Mouse (Mus musculus): ENCODE results near the gene Zfp748. TPM values are rescaled to one million over a fixed set of nuclear protein-coding genes. Genes with fewer than 3 reads are reported as not detected.

Zfp748 gene
- polyA plus RNA-seq, 1 experiment from 2014 or later = 7.1 TPM

DNA sequence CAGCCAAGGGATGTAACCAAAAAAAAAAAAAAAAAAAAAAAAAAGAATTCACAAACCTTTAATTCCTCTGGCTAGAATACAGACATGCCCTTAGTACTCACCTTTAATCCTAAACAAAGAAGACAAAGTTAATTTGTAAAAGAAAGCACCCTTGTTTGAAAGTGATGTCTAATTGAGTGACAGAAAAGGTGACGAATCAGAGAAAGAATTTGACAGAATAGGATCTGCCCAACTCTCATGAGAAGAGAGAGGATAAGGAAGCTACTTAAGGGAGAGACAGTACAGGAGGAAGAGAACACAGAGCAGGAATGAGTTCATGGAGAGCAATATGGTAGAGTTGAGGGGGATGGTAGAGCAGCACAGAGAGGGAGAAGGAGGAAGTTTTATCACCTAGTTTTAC is 58.0 kb downstream of the Zfp748 start:
- Histone ChIP-seq H3K36me3 (ENCODE audit: control insufficient read depth, insufficient read depth) (peaks cover 45% of the 10 kb centered on the region), H3K27me3 (ENCODE audit: control insufficient read depth, insufficient read depth, low read length) (no peaks in the 10 kb centered on the region), H3K4me3 (ENCODE audit: low read length) (no peak overlapping the region), H3K9ac (ENCODE audit: low read length) (no peak overlapping the region), H3K27ac (ENCODE audit: low read length) (no peak overlapping the region), H3K4me1 (ENCODE audit: control insufficient read depth, insufficient read depth, low read length) (peaks cover 7% of the 10 kb centered on the region), H3K9me3 (replicated peaks; ENCODE audit: control insufficient read depth, low read length) (peaks cover 22% of the 10 kb centered on the region), H3K4me2 (ENCODE audit: low read depth, low read length) (no peak overlapping the region)
- no peak for ATAC-seq (replicated peaks; ENCODE audit: extremely low read depth, insufficient read depth, low FRiP score)
- WGBS = 93% methylated on average over 1 of the region's 1 CpGs

Other genes starting within 250 kb of the Zfp748 start
- 0.94 and 1.3 TPM in 2 replicates for gene Zfp457, start 247.3 kb downstream of the Zfp748 start, polyA plus RNA-seq (2015; fragmentation: Nextera tagmentation; extraction: Ambion mirVana)
- 1.8 TPM in 2 replicates for gene Zfp595, start 221.3 kb downstream of the Zfp748 start, polyA plus RNA-seq (2015; fragmentation: Nextera tagmentation; extraction: Ambion mirVana)
- 0.83 TPM in 1 of 2 replicates, not detected in the other for gene Gm28044, start 193.3 kb downstream of the Zfp748 start, polyA plus RNA-seq (2015; fragmentation: Nextera tagmentation; extraction: Ambion mirVana)
- 0.60 and 0.72 TPM in 2 replicates for gene Zfp953, start 193.2 kb downstream of the Zfp748 start, polyA plus RNA-seq (2015; fragmentation: Nextera tagmentation; extraction: Ambion mirVana)
- gene Gm28041, start 178.1 kb downstream of the Zfp748 start, polyA plus RNA-seq (2015; fragmentation: Nextera tagmentation; extraction: Ambion mirVana) = 0.71 TPM in 1 of 2 replicates, not detected in the other
- 1.0 and 1.7 TPM in 2 replicates for gene Zfp456, start 178.0 kb downstream of the Zfp748 start, polyA plus RNA-seq (2015; fragmentation: Nextera tagmentation; extraction: Ambion mirVana)
- gene Zfp429, start 154.0 kb downstream of the Zfp748 start, polyA plus RNA-seq (2015; fragmentation: Nextera tagmentation; extraction: Ambion mirVana) = 4.7 and 5.8 TPM in 2 replicates
- 0.56 and 0.59 TPM in 2 replicates for gene Zfp459, start 132.4 kb downstream of the Zfp748 start, polyA plus RNA-seq (2015; fragmentation: Nextera tagmentation; extraction: Ambion mirVana)
- 5.5 and 6.0 TPM in 2 replicates for gene Zfp874a, start 102.2 kb downstream of the Zfp748 start, polyA plus RNA-seq (2015; fragmentation: Nextera tagmentation; extraction: Ambion mirVana)
- gene Zfp874b, start 69.6 kb downstream of the Zfp748 start, polyA plus RNA-seq (2015; fragmentation: Nextera tagmentation; extraction: Ambion mirVana) = 2.1 and 2.8 TPM in 2 replicates
- gene Zfp58, start 53.3 kb downstream of the Zfp748 start, polyA plus RNA-seq (2015; fragmentation: Nextera tagmentation; extraction: Ambion mirVana) = 8.9 TPM in 2 replicates
- not detected in 2 replicates for gene Gm26965, start 27.7 kb downstream of the Zfp748 start, polyA plus RNA-seq (2015; fragmentation: Nextera tagmentation; extraction: Ambion mirVana)
- gene Zfp87, start 27.7 kb downstream of the Zfp748 start, polyA plus RNA-seq (2015; fragmentation: Nextera tagmentation; extraction: Ambion mirVana) = 16.8 and 18.2 TPM in 2 replicates
- gene Zfp729b, start 55.9 kb upstream of the Zfp748 start, polyA plus RNA-seq (2015; fragmentation: Nextera tagmentation; extraction: Ambion mirVana) = 2.6 and 2.7 TPM in 2 replicates
- gene Gm49345, start 83.9 kb upstream of the Zfp748 start, polyA plus RNA-seq (2015; fragmentation: Nextera tagmentation; extraction: Ambion mirVana) = not detected in 2 replicates
- 1.6 TPM in 2 replicates for gene Zfp729a, start 84.0 kb upstream of the Zfp748 start, polyA plus RNA-seq (2015; fragmentation: Nextera tagmentation; extraction: Ambion mirVana)
- gene Zfp738, start 133.2 kb upstream of the Zfp748 start, polyA plus RNA-seq (2015; fragmentation: Nextera tagmentation; extraction: Ambion mirVana) = 7.5 and 7.8 TPM in 2 replicates
- 3.5 and 4.0 TPM in 2 replicates for gene Zfp65, start 175.3 kb upstream of the Zfp748 start, polyA plus RNA-seq (2015; fragmentation: Nextera tagmentation; extraction: Ambion mirVana)
- 3.6 and 3.9 TPM in 2 replicates for gene Zfp85, start 201.4 kb upstream of the Zfp748 start, polyA plus RNA-seq (2015; fragmentation: Nextera tagmentation; extraction: Ambion mirVana)
- gene Zfp493, start 225.9 kb upstream of the Zfp748 start, polyA plus RNA-seq (2015; fragmentation: Nextera tagmentation; extraction: Ambion mirVana) = 1.3 and 1.7 TPM in 2 replicates